Mouse (Mus musculus) lung, embryonic 15.5 days (tissue): ENCODE results near the gene Snrk. TPM values are rescaled to one million over a fixed set of nuclear protein-coding genes. Genes with fewer than 3 reads are reported as not detected.

ENCODE experiments used
- polyA plus RNA-seq: library from polyadenylated mRNA; unstranded; fragments of >200 nt; fragmentation: Nextera tagmentation; extraction: Ambion mirVana; gene quantifications from 2 replicates; pipeline ENCODE4 v1.2.1, GENCODE M21; 2015

Snrk gene
- polyA plus RNA-seq, 1 experiment from 2014 or later, result 83.3 TPM

Other genes starting within 250 kb of the Snrk start
- 1.1 and 1.3 TPM in 2 replicates for gene Ackr2, start 218.9 kb upstream of the Snrk start, polyA plus RNA-seq
- gene Cyp8b1, start 201.0 kb upstream of the Snrk start, polyA plus RNA-seq, result not detected in 2 replicates
- gene Fam198a, start 166.3 kb upstream of the Snrk start, polyA plus RNA-seq, result 2.2 and 2.5 TPM in 2 replicates
- gene Pomgnt2, start 120.2 kb upstream of the Snrk start, polyA plus RNA-seq, result 13.0 and 13.5 TPM in 2 replicates
- gene Ano10, start 177.2 kb downstream of the Snrk start, polyA plus RNA-seq, result 29.7 and 31.9 TPM in 2 replicates
- gene Abhd5, start 234.3 kb downstream of the Snrk start, polyA plus RNA-seq, result 23.0 and 25.5 TPM in 2 replicates